8 mouse cellular contexts compared by ENCODE assay signal in the genomic region with DNA sequence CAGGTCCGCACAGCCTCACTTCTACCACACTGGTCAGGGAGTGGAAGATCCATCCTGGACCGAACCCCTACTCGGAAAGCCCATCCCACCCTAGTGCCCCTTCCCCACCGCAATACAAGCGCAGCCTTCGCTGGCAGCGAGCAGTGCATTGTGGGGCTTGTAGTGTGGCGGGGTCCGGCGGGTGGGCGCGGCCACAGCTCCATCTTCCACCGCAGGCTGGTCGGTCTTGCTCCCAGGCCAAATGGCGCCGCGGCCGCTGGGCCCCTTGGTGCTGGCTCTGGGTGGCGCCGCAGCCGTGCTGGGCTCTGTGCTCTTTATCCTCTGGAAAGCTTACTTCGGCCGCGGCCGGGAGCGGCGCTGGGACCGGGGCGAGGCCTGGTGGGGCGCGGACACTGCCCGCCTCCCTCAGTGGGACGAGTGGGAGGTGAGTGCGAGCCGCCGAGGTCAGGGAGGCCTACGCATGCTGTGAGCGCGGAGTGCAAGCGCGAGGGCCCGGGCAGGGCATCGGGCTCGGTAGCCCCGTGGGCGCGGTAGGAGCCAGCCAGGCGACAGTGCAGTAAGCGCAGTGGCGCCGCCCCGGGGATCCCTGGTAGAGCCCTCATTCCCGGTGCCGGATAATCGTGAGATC. TPM values are rescaled to one million over a fixed set of nuclear protein-coding genes. Genes with fewer than 3 reads are reported as not detected.
A peak's percentile ranks its signal among the peaks of the same experiment; 100 is the strongest.
DNase-seq lines count a peak whose midpoint lies in the region; ATAC-seq and TF ChIP-seq lines count a peak whose summit lies in the region.

A gene (plus strand): TSS at position 162 of the 628 bp plus-strand sequence.

- 0 out of 2 replicates have a peak, but pooled peaks have one; percentile 46 for TF ChIP-seq POLR2A in limb, embryonic 14.5 days (IDR thresholded peaks at IDR 0.05; ENCODE audit: borderline replicate concordance, extremely low read depth, insufficient read depth, insufficient read length)

- H3K4me1 ChIP-seq in limb, embryonic 14.5 days (ENCODE audit: control insufficient read depth, insufficient read depth, low read length): peaks cover 17% of the 10 kb centered on the region
- peaks cover 29% of the 10 kb centered on the region for H3K4me1 ChIP-seq in midbrain, embryonic 15.5 days

- H3K9me3 ChIP-seq in limb, embryonic 14.5 days (ENCODE audit: control insufficient read depth, low read length): no peaks in the 10 kb centered on the region
- H3K9me3 ChIP-seq in midbrain, embryonic 15.5 days: no peaks in the 10 kb centered on the region

- ATAC-seq in limb, embryonic 14.5 days (ENCODE audit: low FRiP score, low read depth): peak; percentile 90
- ATAC-seq in midbrain, embryonic 15.5 days (replicated peaks): peak; percentile 94

- DNase-seq in layer of hippocampus, adult 11-12 months (ENCODE audit: low spot score): peak; percentile 75
- no peak for DNase-seq in layer of hippocampus, adult 9-10 months (ENCODE audit: low spot score)
- DNase-seq in embryo, embryonic 9.5 days (ENCODE audit: extremely low spot score): peak; percentile 88
- peak; percentile 98 for DNase-seq in heart, adult 11 months
- peak; percentile 78 for DNase-seq in kidney, adult 11 months
- peak; percentile 77 for DNase-seq in limb, embryonic 14.5 days (ENCODE audit: low spot score)
- DNase-seq in spleen, postnatal 14 days (ENCODE audit: low spot score in 2 of 2): peak; percentile 20 to 50

- H3K9ac ChIP-seq in limb, embryonic 14.5 days (ENCODE audit: low read depth, low read length, severe bottlenecking): peak within 1 kb of the TSS; percentile 87
- H3K9ac ChIP-seq in midbrain, embryonic 15.5 days: peak within 1 kb of the TSS; percentile 96

- H3K36me3 ChIP-seq in limb, embryonic 14.5 days (ENCODE audit: control insufficient read depth, insufficient read depth, low read length): peaks cover 27% of the 10 kb centered on the region
- peaks cover 8% of the 10 kb centered on the region; the same call in 1 of the 2 replicates for H3K36me3 ChIP-seq in midbrain, embryonic 15.5 days (replicated peaks)

- under 1% methylated on average over 52 of the region's 55 CpGs for WGBS in limb, embryonic 14.5 days
- WGBS in midbrain, embryonic 15.5 days: under 1% methylated on average over 55 of the region's 55 CpGs

- peak within 1 kb of the TSS; percentile 97 for H3K4me3 ChIP-seq in limb, embryonic 14.5 days (replicated peaks; ENCODE audit: low read length)
- peak within 1 kb of the TSS; percentile 92 for H3K4me3 ChIP-seq in midbrain, embryonic 15.5 days

- no peaks in the 10 kb centered on the region for H3K27me3 ChIP-seq in limb, embryonic 14.5 days (ENCODE audit: control insufficient read depth, insufficient read depth, low read length)
- H3K27me3 ChIP-seq in midbrain, embryonic 15.5 days (replicated peaks): peaks cover 4% of the 10 kb centered on the region; the same call in 1 of the 2 replicates

- H3K4me2 ChIP-seq in limb, embryonic 14.5 days (replicated peaks; ENCODE audit: low read depth, low read length, severe bottlenecking): peak within 1 kb of the TSS; percentile 93
- H3K4me2 ChIP-seq in midbrain, embryonic 15.5 days: peak within 1 kb of the TSS; percentile 69

- H3K27ac ChIP-seq in limb, embryonic 14.5 days (replicated peaks; ENCODE audit: low read depth, low read length): peak within 1 kb of the TSS; percentile 61
- peak within 1 kb of the TSS; percentile 82 for H3K27ac ChIP-seq in midbrain, embryonic 15.5 days

RNA-seq across cellular contexts. Expression of the gene that starts here (rescaled TPM):
- polyA plus RNA-seq in limb, embryonic 14.5 days (2012; rRNA removed): 33.4 and 36.7 TPM in 2 replicates
- polyA plus RNA-seq in limb, embryonic 14.5 days (2014; fragmentation: Nextera tagmentation; extraction: Ambion mirVana): 22.1 and 27.4 TPM in 2 replicates
- 116 and 121 TPM in 2 replicates for polyA plus RNA-seq in midbrain, embryonic 15.5 days (2015; fragmentation: Nextera tagmentation; extraction: Ambion mirVana)
